Mouse (Mus musculus): Measurements from ENCODE around the gene Slc22a4.
"Not testable (repeated sequence)": the region's sequence is repeated elsewhere in the genome, so short reads cannot be mapped to it uniquely, and the experiment has no call there.

Slc22a4 gene

GRCm38 (mm10) chr11:54058056-54058617 is 30.2 kb upstream of the Slc22a4 start:
- DNase-seq (ENCODE audit: extremely low spot score, low read depth, low spot score), result no peak

DNA sequence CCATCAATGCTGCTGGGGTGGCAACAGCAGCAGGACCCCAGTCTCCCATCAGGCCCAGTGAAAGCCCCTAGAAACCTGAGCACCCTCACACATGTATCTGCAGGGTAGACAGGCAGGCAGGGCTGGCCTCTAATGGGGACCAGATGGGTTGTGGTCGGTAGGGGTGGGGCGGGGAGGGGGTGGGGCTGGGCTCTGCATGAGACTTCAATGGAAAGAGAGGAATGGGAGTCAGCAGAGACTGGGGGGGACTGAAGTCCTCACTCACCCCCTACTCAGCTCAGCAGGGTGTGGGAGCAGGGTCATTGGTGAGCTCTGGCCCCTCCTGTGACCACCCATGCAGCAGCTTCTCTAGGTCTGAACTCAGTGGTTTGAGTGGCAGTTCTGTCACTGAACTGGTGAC is 29.5 kb upstream of the Slc22a4 start:
- no peak for DNase-seq (ENCODE audit: extremely low spot score, low read depth, low spot score)

GRCm38 (mm10) chr11:54056132-54056531 is 28.2 kb upstream of the Slc22a4 start:
- no peak for DNase-seq (ENCODE audit: extremely low spot score, low read depth, low spot score)

- DNase-seq (ENCODE audit: extremely low spot score, low read depth, low spot score), result no peak
Observed at GRCm38 (mm10) chr11:54054257-54054656, 26.4 kb upstream of the Slc22a4 start.

GRCm38 (mm10) chr11:54053090-54053489 is 25.2 kb upstream of the Slc22a4 start:
- no peak for DNase-seq (ENCODE audit: extremely low spot score, low read depth, low spot score)

- DNase-seq (ENCODE audit: extremely low spot score, low read depth, low spot score), result no peak
Observed at GRCm38 (mm10) chr11:54052128-54052527, 24.2 kb upstream of the Slc22a4 start.

DNA sequence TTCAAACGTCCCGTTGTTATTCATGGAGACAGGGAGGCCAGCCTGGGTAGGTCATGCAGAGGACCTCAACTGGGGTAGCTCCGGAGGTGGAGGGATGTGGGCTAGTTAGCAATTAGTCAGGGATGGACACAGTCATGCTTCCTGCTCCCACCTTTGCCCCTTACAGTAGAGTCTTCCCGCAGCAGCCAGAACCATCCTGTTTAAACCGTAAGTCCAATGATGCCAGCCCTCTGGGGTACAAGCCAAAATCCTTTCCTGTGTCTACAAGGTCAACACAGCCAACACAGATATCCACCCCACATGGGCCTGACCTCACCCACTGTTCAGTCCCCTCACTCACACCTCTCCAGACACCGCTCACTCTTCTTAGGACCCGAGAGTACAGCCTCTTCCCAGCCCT is 23.3 kb upstream of the Slc22a4 start:
- no peak for DNase-seq (ENCODE audit: extremely low spot score, low read depth, low spot score)

DNA sequence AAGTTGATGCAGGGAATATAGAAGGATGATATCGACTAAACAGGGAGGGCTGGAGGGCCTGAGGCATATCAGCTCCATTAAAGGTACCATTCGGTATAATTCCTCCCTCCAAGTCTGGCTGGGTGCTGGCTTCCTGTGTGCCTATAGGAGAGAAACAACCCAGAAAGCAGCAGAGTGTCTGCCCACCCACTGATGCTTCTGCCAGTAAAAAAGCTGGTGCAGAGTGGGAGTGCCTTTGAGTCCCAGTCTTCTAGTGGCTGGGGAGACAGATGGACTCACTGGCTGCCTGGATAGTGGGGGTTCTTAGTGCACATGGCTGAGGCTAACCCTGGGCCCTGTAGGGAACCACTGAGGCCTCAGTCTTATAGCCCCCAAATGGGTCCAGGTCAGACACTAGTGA is 22.3 kb upstream of the Slc22a4 start:
- DNase-seq (ENCODE audit: extremely low spot score, low read depth, low spot score), result no peak

- DNase-seq (ENCODE audit: extremely low spot score, low read depth, low spot score), result no peak
Observed at GRCm38 (mm10) chr11:54040676-54041075, 12.8 kb upstream of the Slc22a4 start.

DNA sequence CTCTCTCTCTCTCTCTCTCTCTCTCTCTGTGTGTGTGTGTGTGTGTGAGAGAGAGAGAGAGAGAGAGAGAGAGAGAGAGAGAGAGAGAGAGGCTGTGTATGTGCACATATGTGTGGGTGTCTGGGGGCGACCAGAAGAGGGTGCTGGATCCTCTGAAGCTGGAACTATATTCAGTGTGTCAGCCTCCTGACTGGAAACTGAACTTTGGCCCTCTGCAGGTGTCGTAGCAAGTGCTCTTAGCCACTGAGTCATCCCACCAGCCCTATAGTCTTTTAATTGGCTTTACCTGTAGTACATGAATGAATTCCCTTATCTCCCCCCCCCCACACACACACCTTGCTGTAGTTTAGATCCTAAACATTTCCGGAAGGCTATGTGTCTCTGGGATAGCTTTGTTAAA is 5.0 kb upstream of the Slc22a4 start:
- DNase-seq (ENCODE audit: extremely low spot score, low read depth, low spot score), result not testable (repeated sequence)

- DNase-seq (ENCODE audit: extremely low spot score, low read depth, low spot score), result no peak
Observed at GRCm38 (mm10) chr11:54028997-54029396, 1.1 kb upstream of the Slc22a4 start.

- DNase-seq (ENCODE audit: extremely low spot score, low read depth, low spot score), result no peak
Observed at GRCm38 (mm10) chr11:54027131-54028043, 503 bp downstream of the Slc22a4 start.

DNA sequence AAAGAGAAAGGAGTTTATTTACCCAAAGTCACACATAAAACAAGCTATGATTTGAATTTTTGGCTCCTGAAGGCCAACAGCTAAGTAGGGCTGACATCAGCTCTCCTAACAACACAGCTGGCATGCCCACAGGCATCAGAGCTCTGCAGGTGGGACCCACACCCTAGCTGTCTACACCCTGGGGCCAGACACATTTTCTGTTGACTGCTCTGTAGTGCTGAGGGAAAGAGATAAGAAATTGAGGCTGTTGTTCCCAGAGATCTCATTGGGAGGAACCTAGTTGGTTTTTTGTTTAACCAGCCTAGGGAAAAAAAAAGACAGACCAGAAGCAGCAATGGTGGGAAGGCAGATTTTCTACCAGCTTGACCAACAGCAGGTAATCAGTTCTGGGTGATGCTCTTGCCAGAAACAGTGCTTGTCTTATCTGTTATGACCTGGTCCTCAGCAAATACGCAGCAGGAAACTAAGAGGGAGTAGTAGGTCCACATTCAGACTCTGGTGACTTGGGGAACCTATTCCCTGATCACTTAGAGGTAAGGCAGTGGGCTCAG is 1.3 kb downstream of the Slc22a4 start:
- DNase-seq (ENCODE audit: extremely low spot score, low read depth, low spot score), result no peak

GRCm38 (mm10) chr11:54021396-54022093 is 6.3 kb downstream of the Slc22a4 start:
- DNase-seq (ENCODE audit: extremely low spot score, low read depth, low spot score), result no peak

DNA sequence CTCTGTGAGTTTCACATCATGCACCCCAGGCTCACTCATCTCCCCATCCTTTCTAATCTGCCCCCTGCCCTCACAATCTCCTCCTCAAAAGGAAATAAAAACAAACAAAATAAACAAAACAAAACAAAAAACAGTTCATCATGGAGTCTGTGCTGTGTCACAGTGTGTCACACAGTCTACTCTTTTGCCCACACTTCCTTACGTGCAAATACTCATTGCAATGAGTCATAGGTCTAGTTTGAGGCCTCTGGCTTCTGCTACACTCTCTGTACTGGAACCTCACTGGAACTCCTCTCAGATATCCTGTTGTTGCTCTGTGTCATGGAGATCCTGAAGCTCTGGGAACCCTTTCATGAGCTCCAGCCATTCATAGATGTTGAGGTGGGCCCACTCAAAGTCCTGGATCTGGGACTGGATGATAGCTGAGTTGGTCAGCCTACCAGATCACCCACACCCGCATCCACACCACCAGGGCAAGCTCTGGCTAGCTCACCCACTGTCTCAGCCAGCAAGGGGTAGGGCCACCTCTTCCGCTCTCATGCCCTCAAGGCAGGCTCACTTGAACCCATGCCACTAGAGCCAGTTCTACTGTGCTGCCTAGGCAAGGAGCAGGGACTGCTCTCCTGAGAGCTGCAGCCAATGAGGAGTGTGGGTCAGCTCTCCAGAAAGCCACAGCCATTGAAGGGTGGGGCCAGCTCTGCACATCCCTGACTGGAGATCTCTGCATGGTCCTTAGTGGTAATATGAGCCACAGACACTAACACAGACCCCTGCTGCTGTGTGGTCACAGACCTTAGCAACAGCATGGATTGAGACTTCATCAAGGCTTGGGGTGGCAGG is 8.8 kb downstream of the Slc22a4 start:
- no peak for DNase-seq (ENCODE audit: extremely low spot score, low read depth, low spot score)

- no peak for DNase-seq (ENCODE audit: extremely low spot score, low read depth, low spot score)
Observed at GRCm38 (mm10) chr11:54017596-54017995, 10.3 kb downstream of the Slc22a4 start.

- no peak for DNase-seq (ENCODE audit: extremely low spot score, low read depth, low spot score)
Observed at GRCm38 (mm10) chr11:54016051-54016450, 11.8 kb downstream of the Slc22a4 start.

DNA sequence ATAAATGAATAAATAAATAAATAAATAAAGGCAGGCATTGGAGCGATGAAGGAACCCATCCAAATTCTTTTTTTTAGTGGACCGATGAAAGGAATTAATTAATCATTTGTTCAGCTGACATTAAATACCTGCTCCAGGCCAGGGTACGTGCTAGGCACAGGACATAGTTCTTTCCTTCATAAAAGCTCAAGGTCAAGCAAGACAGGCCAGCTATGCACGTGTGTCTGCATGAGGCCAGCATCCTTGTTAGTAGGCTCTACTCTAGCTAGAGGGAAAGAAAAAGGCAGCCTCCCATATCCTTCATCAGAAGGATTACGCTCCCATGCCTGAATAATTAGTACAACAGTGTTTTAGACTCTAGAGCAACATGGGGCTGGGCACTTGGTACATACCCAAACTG is 14.9 kb downstream of the Slc22a4 start:
- no peak for DNase-seq (ENCODE audit: extremely low spot score, low read depth, low spot score)

GRCm38 (mm10) chr11:54011255-54011654 is 16.6 kb downstream of the Slc22a4 start:
- no peak for DNase-seq (ENCODE audit: extremely low spot score, low read depth, low spot score)

DNA sequence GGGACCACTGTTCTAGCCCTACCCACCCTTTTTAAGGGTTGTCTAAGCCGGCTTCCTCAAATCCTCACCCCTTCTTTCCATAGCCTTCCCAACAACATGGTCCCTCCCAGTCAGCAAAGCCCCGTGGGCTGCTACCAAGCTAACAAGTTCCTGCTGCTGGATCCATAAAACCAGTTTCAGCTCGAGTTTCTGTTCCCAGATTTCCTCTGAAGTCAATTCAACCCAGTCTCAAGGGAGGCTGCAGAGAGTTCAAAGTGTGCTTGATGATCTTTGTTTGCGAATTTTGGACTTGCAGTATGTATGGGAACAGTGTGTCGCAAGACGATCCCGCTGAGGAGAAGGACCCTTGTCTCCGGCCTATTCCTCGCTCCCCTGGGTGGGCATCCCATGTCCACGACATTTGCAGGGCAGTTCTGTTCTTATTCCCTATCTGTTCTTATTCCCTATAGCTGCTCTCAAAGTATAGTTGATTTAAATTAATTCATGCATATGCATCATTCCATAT is 19.4 kb downstream of the Slc22a4 start:
- DNase-seq (ENCODE audit: extremely low spot score, low read depth, low spot score), result no peak

Data from hindlimb bud, embryonic 11.5 days (tissue).